Mouse (Mus musculus) kidney, adult 2 months (tissue): Measurements from ENCODE around the gene Klhdc9. TPM values are rescaled to one million over a fixed set of nuclear protein-coding genes. Genes with fewer than 3 reads are reported as not detected.
A peak's percentile ranks its signal among the peaks of the same experiment; 100 is the strongest.

Experiments used
- DNase-seq: peaks from one replicate; pipeline ENCODE4 v3.0.0; 2021
- H3K27ac ChIP-seq: fragments of 200-500 bp; 2 replicates; pipeline ENCODE4 v1.5.1; 2012; ENCODE audit warnings: low read depth, low read length, control low read depth, inconsistent platforms; ENCODE audit not compliant: insufficient read depth
- H3K27me3 ChIP-seq: fragments of 200-500 bp; replicated peaks from 2 replicates; pipeline ENCODE4 v1.6.1; 2012; ENCODE audit warnings: mild to moderate bottlenecking, moderate library complexity, low read length, inconsistent platforms; ENCODE audit not compliant: control insufficient read depth, insufficient read depth
- H3K36me3 ChIP-seq: fragments of 200-500 bp; 2 replicates; pipeline ENCODE4 v1.6.1; 2012; ENCODE audit warnings: mild to moderate bottlenecking, moderate library complexity, low read length, inconsistent platforms; ENCODE audit not compliant: control insufficient read depth, insufficient read depth
- H3K4me1 ChIP-seq: fragments of 200-500 bp; 2 replicates; pipeline ENCODE4 v1.6.1; 2011; ENCODE audit warnings: low read length; ENCODE audit not compliant: control insufficient read depth, insufficient read depth
- H3K4me3 ChIP-seq: fragments of 200-500 bp; 2 replicates; pipeline ENCODE4 v1.5.1; 2011; ENCODE audit warnings: mild to moderate bottlenecking, low read depth, low read length, control low read depth; ENCODE audit not compliant: insufficient read depth
- CTCF ChIP-seq: fragments of 200-500 bp; conservative IDR thresholded peaks from 2 replicates; pipeline ENCODE4 v1.5.1; 2011; ENCODE audit warnings: low read depth, mild to moderate bottlenecking, control low read depth, low read length, moderate library complexity, mixed read lengths; ENCODE audit not compliant: insufficient read depth, insufficient read length
- POLR2A ChIP-seq: fragments of 200-500 bp; IDR thresholded peaks from one replicate; pipeline ENCODE4 v1.6.1; 2011; ENCODE audit warnings: low read depth, low read length, control low read depth
- WGBS: fragments of 180-500 bp; shearing (Covaris S2); methylation state at CpG from one replicate; pipeline ENCODE4 v1.1.7; 2018; 5-methylcytosine and 5-hydroxymethylcytosine counted together
- polyA plus RNA-seq: library from polyadenylated mRNA; depleted of rRNA; stranded (reverse); fragments of >200 nt; gene quantifications from 2 replicates; pipeline ENCODE4 v1.2.3, GENCODE M21; 2012; rRNA removed

Klhdc9 gene
- polyA plus RNA-seq, 1 experiment = 7.1 TPM

DNA sequence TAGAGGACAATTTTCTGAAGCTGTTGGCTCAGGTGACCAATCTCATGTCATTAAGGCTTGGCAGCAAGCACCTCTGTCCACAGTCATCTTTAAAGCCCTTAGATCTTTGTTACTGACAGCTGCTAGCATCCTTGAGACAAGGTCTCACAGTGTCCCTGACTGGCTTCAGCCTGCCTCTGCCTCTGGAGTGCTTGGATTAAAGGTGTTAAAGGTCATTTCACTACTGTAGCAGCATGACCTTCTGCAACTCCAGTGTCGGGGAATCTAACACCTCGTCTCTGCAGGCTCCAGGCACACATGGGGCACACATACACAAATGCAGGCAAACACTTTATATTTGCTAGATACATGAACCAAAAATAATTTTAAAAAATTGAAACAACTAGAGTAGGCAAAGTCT, 35.0 kb downstream of the Klhdc9 start:
- H3K27me3 ChIP-seq = no peaks in the 10 kb centered on the region
- no peaks in the 10 kb centered on the region for H3K36me3 ChIP-seq
- H3K27ac ChIP-seq = no peak overlapping the region
- no peak for TF ChIP-seq POLR2A
- TF ChIP-seq CTCF = no peak
- H3K4me1 ChIP-seq = peaks cover 6% of the 10 kb centered on the region; the same call in 1 of the 2 replicates
- 51% methylated on average over 2 of the region's 2 CpGs for WGBS
- no peak for DNase-seq
- H3K4me3 ChIP-seq = no peak overlapping the region

DNA sequence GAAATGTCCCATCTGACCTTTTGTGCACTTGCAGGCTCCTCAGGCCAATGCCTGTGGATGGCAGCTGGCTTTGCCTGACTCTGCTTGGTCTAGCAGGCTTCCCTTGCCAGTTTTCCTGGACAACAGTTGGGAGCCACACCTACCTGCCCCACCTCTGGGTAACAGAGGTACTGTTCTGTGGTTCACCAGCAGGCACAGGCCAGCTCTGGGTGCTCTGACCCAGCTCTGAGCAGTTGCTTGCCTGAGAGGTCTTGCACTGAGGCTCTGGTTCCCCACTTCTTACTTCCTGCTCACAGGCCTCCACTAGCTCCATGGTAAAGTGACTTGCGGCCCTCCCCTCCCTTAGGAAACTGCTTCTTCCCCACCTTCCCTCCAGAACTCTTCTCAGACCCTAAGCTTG, 38.6 kb downstream of the Klhdc9 start:
- DNase-seq = peak; percentile 70
- peak overlapping the region; percentile 79 for H3K27ac ChIP-seq
- 80% methylated on average over 1 of the region's 1 CpGs for WGBS

DNA sequence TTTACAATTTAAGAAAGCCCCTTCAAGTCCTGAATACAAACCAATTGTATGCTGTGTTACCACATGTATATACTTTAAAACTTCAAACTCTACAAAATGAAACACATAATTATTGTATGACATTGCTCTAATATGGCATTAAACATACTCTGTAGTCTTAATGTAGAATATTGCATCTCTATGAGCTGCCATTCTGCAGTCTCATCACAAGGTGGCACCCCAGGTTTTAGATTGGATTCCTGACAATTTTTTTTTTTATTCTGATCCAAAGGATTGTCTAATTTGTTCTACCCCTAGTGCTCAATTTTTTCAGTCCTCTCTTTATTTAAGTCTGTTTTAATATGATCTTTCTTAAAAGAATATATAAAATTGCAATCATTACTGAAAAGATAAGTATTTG, 39.2 kb downstream of the Klhdc9 start:
- Histone ChIP-seq H3K27me3 (no peaks in the 10 kb centered on the region), H3K4me1 (peaks cover 2% of the 10 kb centered on the region; the same call in 1 of the 2 replicates), H3K4me3 (no peak overlapping the region), H3K36me3 (no peaks in the 10 kb centered on the region), H3K27ac (no peak overlapping the region)
- no peak for TF ChIP-seq POLR2A
- TF ChIP-seq CTCF = no peak
- DNase-seq = no peak

More for the DNA sequence above, 38.6 kb downstream of the Klhdc9 start:
- TF ChIP-seq CTCF = 0 out of 2 replicates have a peak, but pooled peaks have one; percentile 13
- no peak for TF ChIP-seq POLR2A
- Histone ChIP-seq H3K4me1 (peaks cover 2% of the 10 kb centered on the region; the same call in 1 of the 2 replicates), H3K4me3 (no peak overlapping the region), H3K27me3 (no peaks in the 10 kb centered on the region), H3K36me3 (no peaks in the 10 kb centered on the region)

DNA sequence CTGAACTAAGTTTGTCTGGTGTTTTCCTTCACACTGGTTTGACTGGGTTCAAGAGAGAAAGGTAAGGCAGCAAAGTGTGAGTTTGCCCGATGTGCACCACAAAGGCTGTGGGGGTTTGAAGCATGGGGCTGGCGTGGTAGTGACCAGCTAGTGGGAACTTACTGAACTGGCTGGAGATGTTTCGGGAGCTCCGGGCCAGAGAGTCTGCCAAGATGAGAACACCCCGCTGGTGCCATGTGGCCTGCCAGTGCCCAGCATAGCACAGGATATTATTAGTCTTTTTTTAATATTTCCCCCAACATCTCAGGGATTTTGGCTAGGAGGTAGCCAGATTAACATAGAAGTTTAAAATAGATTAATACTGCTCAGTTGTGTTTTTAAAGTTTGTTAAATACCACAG, 40.4 kb downstream of the Klhdc9 start:
- Histone ChIP-seq H3K27me3 (no peaks in the 10 kb centered on the region), H3K4me3 (peak overlapping the region; percentile 29), H3K36me3 (no peaks in the 10 kb centered on the region), H3K27ac (no peak overlapping the region), H3K4me1 (peaks cover 2% of the 10 kb centered on the region; the same call in 1 of the 2 replicates)
- WGBS = 11% methylated on average over 5 of the region's 5 CpGs
- DNase-seq = no peak
- TF ChIP-seq POLR2A = no peak
- TF ChIP-seq CTCF = no peak

DNA sequence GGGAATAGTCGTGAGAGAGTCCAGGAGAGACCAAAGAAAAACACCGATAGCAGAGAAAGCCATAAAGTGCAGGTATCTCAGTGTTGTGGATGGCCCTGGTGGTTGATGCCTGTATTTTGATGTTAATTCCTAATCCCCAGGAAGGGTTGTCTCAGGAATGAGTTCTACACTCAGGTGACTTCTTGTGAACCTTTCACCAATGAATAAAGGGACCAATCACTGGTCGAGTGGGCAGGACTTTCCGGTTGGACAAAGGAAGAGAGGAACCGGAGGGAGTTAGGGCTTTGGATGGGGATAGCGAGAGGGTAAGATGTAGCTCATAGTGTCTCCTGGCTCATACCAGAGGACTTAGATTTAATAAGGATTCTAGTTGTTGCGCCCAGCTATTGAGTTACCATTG, 40.9 kb downstream of the Klhdc9 start:
- 12% methylated on average over 7 of the region's 7 CpGs for WGBS
- Histone ChIP-seq H3K4me1 (peaks cover 2% of the 10 kb centered on the region; the same call in 1 of the 2 replicates), H3K27ac (no peak overlapping the region), H3K36me3 (no peaks in the 10 kb centered on the region), H3K4me3 (peak overlapping the region; percentile 29), H3K27me3 (no peaks in the 10 kb centered on the region)
- peak; percentile 69 for DNase-seq
- no peak for TF ChIP-seq CTCF
- TF ChIP-seq POLR2A = no peak

DNA sequence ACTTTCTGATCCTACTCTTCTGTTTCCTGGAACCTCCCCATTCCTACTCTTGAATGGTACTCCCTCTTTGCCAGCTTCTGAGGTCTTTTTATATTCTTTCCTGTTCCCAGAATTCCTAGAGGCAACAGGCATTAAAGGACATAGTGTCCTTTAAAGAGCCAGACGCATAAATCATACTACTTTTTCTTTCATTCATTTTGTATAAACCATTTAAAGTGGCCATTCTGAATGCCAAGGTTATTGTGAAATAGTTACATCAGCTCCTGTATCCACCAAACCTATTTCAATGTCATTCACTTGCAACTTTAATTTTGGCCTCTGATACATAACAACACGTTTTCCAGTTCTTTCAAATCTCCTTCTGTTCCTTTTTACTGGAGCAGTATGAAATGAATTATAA, 51.3 kb downstream of the Klhdc9 start:
- Histone ChIP-seq H3K4me1 (no peaks in the 10 kb centered on the region), H3K4me3 (no peak overlapping the region), H3K27me3 (no peaks in the 10 kb centered on the region), H3K36me3 (no peaks in the 10 kb centered on the region), H3K27ac (no peak overlapping the region)
- DNase-seq = no peak
- TF ChIP-seq POLR2A = no peak
- WGBS = 56% methylated on average over 2 of the region's 2 CpGs

Other genes starting within 250 kb of the Klhdc9 start
- gene Cfap126, start 246.9 kb downstream of the Klhdc9 start, polyA plus RNA-seq = 15.6 and 16.7 TPM in 2 replicates
- 814 and 951 TPM in 2 replicates for gene Sdhc, start 210.2 kb downstream of the Klhdc9 start, polyA plus RNA-seq
- 3.5 and 7.7 TPM in 2 replicates for gene Mpz, start 210.1 kb downstream of the Klhdc9 start, polyA plus RNA-seq
- 11.2 and 12.8 TPM in 2 replicates for gene Pcp4l1, start 164.5 kb downstream of the Klhdc9 start, polyA plus RNA-seq
- 0.48 and 0.67 TPM in 2 replicates for gene Nr1i3, start 146.8 kb downstream of the Klhdc9 start, polyA plus RNA-seq
- 46.4 and 51.8 TPM in 2 replicates for gene Tomm40l, start 138.3 kb downstream of the Klhdc9 start, polyA plus RNA-seq
- gene Apoa2, start 135.7 kb downstream of the Klhdc9 start, polyA plus RNA-seq = 19.8 and 20.8 TPM in 2 replicates
- 35.8 and 46.8 TPM in 2 replicates for gene Fcer1g, start 126.4 kb downstream of the Klhdc9 start, polyA plus RNA-seq
- gene Adamts4, start 110.4 kb downstream of the Klhdc9 start, polyA plus RNA-seq = 1.2 and 1.5 TPM in 2 replicates
- 374 and 559 TPM in 2 replicates for gene Ndufs2, start 109.4 kb downstream of the Klhdc9 start, polyA plus RNA-seq
- gene B4galt3, start 90.5 kb downstream of the Klhdc9 start, polyA plus RNA-seq = 58.9 and 67.7 TPM in 2 replicates
- gene Ppox, start 79.6 kb downstream of the Klhdc9 start, polyA plus RNA-seq = 51.5 and 63.2 TPM in 2 replicates
- gene Usp21, start 72.8 kb downstream of the Klhdc9 start, polyA plus RNA-seq = 47.8 and 53.4 TPM in 2 replicates
- gene Ufc1, start 65.8 kb downstream of the Klhdc9 start, polyA plus RNA-seq = 43.1 and 59.5 TPM in 2 replicates
- 46.7 and 48.6 TPM in 2 replicates for gene Dedd, start 31.7 kb downstream of the Klhdc9 start, polyA plus RNA-seq
- gene Nit1, start 15.2 kb downstream of the Klhdc9 start, polyA plus RNA-seq = 207 and 209 TPM in 2 replicates
- gene Pfdn2, start 15.1 kb downstream of the Klhdc9 start, polyA plus RNA-seq = 17.1 and 37.0 TPM in 2 replicates
- 2.3 TPM in 2 replicates for gene Nectin4, start 9.3 kb upstream of the Klhdc9 start, polyA plus RNA-seq
- 1.6 and 4.8 TPM in 2 replicates for gene Arhgap30, start 28.2 kb upstream of the Klhdc9 start, polyA plus RNA-seq
- 56.8 and 59.0 TPM in 2 replicates for gene Usf1, start 50.5 kb upstream of the Klhdc9 start, polyA plus RNA-seq
- gene Tstd1, start 58.1 kb upstream of the Klhdc9 start, polyA plus RNA-seq = 77.3 and 79.7 TPM in 2 replicates
- gene F11r, start 76.7 kb upstream of the Klhdc9 start, polyA plus RNA-seq = 88.7 and 106 TPM in 2 replicates
- 3.2 and 3.3 TPM in 2 replicates for gene Alyref2, start 142.7 kb upstream of the Klhdc9 start, polyA plus RNA-seq
- gene Itln1, start 174.5 kb upstream of the Klhdc9 start, polyA plus RNA-seq = not detected in 2 replicates
- gene Cd244a, start 198.4 kb upstream of the Klhdc9 start, polyA plus RNA-seq = 0.11 and 0.53 TPM in 2 replicates
- 0.54 and 2.2 TPM in 2 replicates for gene Ly9, start 246.6 kb upstream of the Klhdc9 start, polyA plus RNA-seq